Mouse (Mus musculus) midbrain, embryonic 13.5 days (tissue): ENCODE data around the gene Lgi2. TPM values are rescaled to one million over a fixed set of nuclear protein-coding genes. Genes with fewer than 3 reads are reported as not detected.

ENCODE experiments used
- ATAC-seq: fragments of 200-750 bp; cut with Nextera tagmentation; 2 replicates; pipeline ENCODE4 v1.8.0; 2017; ENCODE audit warnings: mild to moderate bottlenecking, moderate TSS enrichment, moderate library complexity
- H3K27ac ChIP-seq: fragments of 300-500 bp; sonication (generic); 2 replicates; pipeline ENCODE4 v1.5.1; 2015; ENCODE audit warnings: inconsistent platforms, mild to moderate bottlenecking, moderate library complexity
- H3K27me3 ChIP-seq: fragments of 300-500 bp; sonication (generic); 2 replicates; pipeline ENCODE4 v1.6.1; 2015; ENCODE audit warnings: mild to moderate bottlenecking, inconsistent platforms
- H3K36me3 ChIP-seq: fragments of 300-500 bp; sonication (generic); 2 replicates; pipeline ENCODE4 v1.6.1; 2015; ENCODE audit warnings: mild to moderate bottlenecking, inconsistent platforms
- H3K4me1 ChIP-seq: fragments of 300-500 bp; sonication (generic); replicated peaks from 2 replicates; pipeline ENCODE4 v1.6.1; 2015; ENCODE audit warnings: inconsistent platforms
- H3K4me2 ChIP-seq: fragments of 300-500 bp; sonication (generic); replicated peaks from 2 replicates; pipeline ENCODE4 v1.6.1; 2015; ENCODE audit warnings: moderate library complexity, mild to moderate bottlenecking, inconsistent platforms
- H3K4me3 ChIP-seq: fragments of 300-500 bp; sonication (generic); replicated peaks from 2 replicates; pipeline ENCODE4 v1.5.1; 2015; ENCODE audit warnings: mild to moderate bottlenecking, inconsistent platforms
- H3K9ac ChIP-seq: fragments of 300-500 bp; sonication (generic); replicated peaks from 2 replicates; pipeline ENCODE4 v1.6.1; 2015; ENCODE audit warnings: mild to moderate bottlenecking, inconsistent platforms
- H3K9me3 ChIP-seq: fragments of 300-500 bp; sonication (generic); 2 replicates; pipeline ENCODE4 v1.6.1; 2016; ENCODE audit warnings: mild to moderate bottlenecking, inconsistent platforms
- WGBS: fragments of 180-500 bp; shearing (Covaris S2); methylation state at CpG from one replicate; pipeline ENCODE4 v1.1.7; 2015; 5-methylcytosine and 5-hydroxymethylcytosine counted together
- polyA plus RNA-seq: library from polyadenylated mRNA; unstranded; fragments of >200 nt; fragmentation: Nextera tagmentation; extraction: Ambion mirVana; gene quantifications from 2 replicates; pipeline ENCODE4 v1.2.1, GENCODE M21; 2015

Lgi2 gene
- polyA plus RNA-seq, 1 experiment from 2014 or later = 1.8 TPM

- peaks cover 9% of the 10 kb centered on the region; the same call in 1 of the 2 replicates for H3K9me3 ChIP-seq
- no peak overlapping the region for H3K4me3 ChIP-seq
- no peak for ATAC-seq
- H3K9ac ChIP-seq = no peak overlapping the region
- no peak overlapping the region for H3K4me2 ChIP-seq
- H3K4me1 ChIP-seq = peaks cover 7% of the 10 kb centered on the region
- no peaks in the 10 kb centered on the region for H3K36me3 ChIP-seq
- WGBS = 20% methylated on average over 6 of the region's 6 CpGs
- H3K27ac ChIP-seq = no peak overlapping the region
- H3K27me3 ChIP-seq = no peaks in the 10 kb centered on the region; the same call in 1 of the 2 replicates
These were observed 4.5 kb upstream of the Lgi2 start for GRCm38 (mm10) chr5:52570746-52571145.

GRCm38 (mm10) chr5:52565214-52565812, 949 bp downstream of the Lgi2 start:
- peaks cover 13% of the 10 kb centered on the region for H3K27me3 ChIP-seq
- no peak overlapping the region for H3K27ac ChIP-seq
- no peaks in the 10 kb centered on the region for H3K36me3 ChIP-seq
- peak overlapping the region; percentile 61 for H3K4me3 ChIP-seq
- H3K9ac ChIP-seq = peak overlapping the region; percentile 73
- WGBS = 2% methylated on average over 17 of the region's 17 CpGs
- H3K9me3 ChIP-seq = no peaks in the 10 kb centered on the region
- peaks cover 15% of the 10 kb centered on the region for H3K4me1 ChIP-seq
- H3K4me2 ChIP-seq = peak overlapping the region; percentile 93
- peak; percentile 73 for ATAC-seq

GRCm38 (mm10) chr5:52564351-52564750, 1.9 kb downstream of the Lgi2 start:
- Histone ChIP-seq H3K36me3 (no peaks in the 10 kb centered on the region), H3K27ac (no peak overlapping the region), H3K4me1 (peaks cover 15% of the 10 kb centered on the region), H3K27me3 (peaks cover 16% of the 10 kb centered on the region), H3K9ac (no peak overlapping the region), H3K9me3 (no peaks in the 10 kb centered on the region), H3K4me2 (no peak overlapping the region), H3K4me3 (no peak overlapping the region)
- WGBS = 36% methylated on average over 3 of the region's 3 CpGs
- no peak for ATAC-seq

GRCm38 (mm10) chr5:52560240-52560639, 6.0 kb downstream of the Lgi2 start:
- H3K4me1 ChIP-seq = peaks cover 3% of the 10 kb centered on the region
- H3K27ac ChIP-seq = no peak overlapping the region
- ATAC-seq = no peak
- no peak overlapping the region for H3K4me2 ChIP-seq
- 88% methylated on average over 8 of the region's 8 CpGs for WGBS
- no peaks in the 10 kb centered on the region for H3K36me3 ChIP-seq
- H3K27me3 ChIP-seq = peaks cover 12% of the 10 kb centered on the region
- H3K9ac ChIP-seq = no peak overlapping the region
- no peaks in the 10 kb centered on the region for H3K9me3 ChIP-seq
- no peak overlapping the region for H3K4me3 ChIP-seq

GRCm38 (mm10) chr5:52555526-52555925, 10.7 kb downstream of the Lgi2 start:
- no peaks in the 10 kb centered on the region for H3K36me3 ChIP-seq
- H3K4me1 ChIP-seq = peaks cover 6% of the 10 kb centered on the region
- no peak overlapping the region for H3K4me3 ChIP-seq
- H3K27ac ChIP-seq = no peak overlapping the region
- no peak overlapping the region for H3K9ac ChIP-seq
- 0 out of 2 replicates have a peak, but pooled peaks cover 3% of the 10 kb centered on the region for H3K27me3 ChIP-seq
- H3K9me3 ChIP-seq = no peaks in the 10 kb centered on the region
- ATAC-seq = no peak
- WGBS = 70% methylated on average over 7 of the region's 7 CpGs
- H3K4me2 ChIP-seq = no peak overlapping the region

- Histone ChIP-seq H3K9me3 (no peaks in the 10 kb centered on the region), H3K36me3 (no peaks in the 10 kb centered on the region), H3K4me1 (peaks cover 6% of the 10 kb centered on the region), H3K4me2 (peak overlapping the region; percentile 32), H3K9ac (no peak overlapping the region), H3K27ac (peak overlapping the region; percentile 67), H3K4me3 (no peak overlapping the region), H3K27me3 (no peaks in the 10 kb centered on the region)
- WGBS = 54% methylated on average over 3 of the region's 3 CpGs
- peak; percentile 60 for ATAC-seq
These were observed 15.0 kb downstream of the Lgi2 start for GRCm38 (mm10) chr5:52551318-52551632.

GRCm38 (mm10) chr5:52550613-52551317, 15.5 kb downstream of the Lgi2 start:
- peak overlapping the region; percentile 67 for H3K27ac ChIP-seq

GRCm38 (mm10) chr5:52546950-52547349, 19.3 kb downstream of the Lgi2 start:
- no peak overlapping the region for H3K4me3 ChIP-seq
- ATAC-seq = no peak
- H3K9ac ChIP-seq = no peak overlapping the region
- H3K4me2 ChIP-seq = no peak overlapping the region
- peaks cover 6% of the 10 kb centered on the region for H3K4me1 ChIP-seq
- no peak overlapping the region for H3K27ac ChIP-seq
- no peaks in the 10 kb centered on the region for H3K27me3 ChIP-seq
- 46% methylated on average over 3 of the region's 3 CpGs for WGBS
- no peaks in the 10 kb centered on the region for H3K9me3 ChIP-seq
- H3K36me3 ChIP-seq = no peaks in the 10 kb centered on the region

More at GRCm38 (mm10) chr5:52550613-52551317, 15.5 kb downstream of the Lgi2 start:
- H3K36me3 ChIP-seq = no peaks in the 10 kb centered on the region
- H3K9ac ChIP-seq = no peak overlapping the region
- peak overlapping the region; percentile 32 for H3K4me2 ChIP-seq
- WGBS = 65% methylated on average over 13 of the region's 13 CpGs
- no peak overlapping the region for H3K4me3 ChIP-seq
- no peaks in the 10 kb centered on the region for H3K9me3 ChIP-seq
- peak; percentile 62 for ATAC-seq
- H3K27me3 ChIP-seq = no peaks in the 10 kb centered on the region
- H3K4me1 ChIP-seq = peaks cover 6% of the 10 kb centered on the region

- H3K9ac ChIP-seq = no peak overlapping the region
- no peaks in the 10 kb centered on the region for H3K9me3 ChIP-seq
- H3K36me3 ChIP-seq = no peaks in the 10 kb centered on the region
- ATAC-seq = no peak
- WGBS = 85% methylated on average over 4 of the region's 4 CpGs
- H3K27me3 ChIP-seq = no peaks in the 10 kb centered on the region
- H3K4me1 ChIP-seq = no peaks in the 10 kb centered on the region
- H3K4me3 ChIP-seq = no peak overlapping the region
- no peak overlapping the region for H3K4me2 ChIP-seq
- no peak overlapping the region for H3K27ac ChIP-seq
These were observed 22.5 kb downstream of the Lgi2 start for GRCm38 (mm10) chr5:52543770-52544169.

GRCm38 (mm10) chr5:52540186-52540585, 26.1 kb downstream of the Lgi2 start:
- Histone ChIP-seq H3K4me3 (no peak overlapping the region), H3K27me3 (no peaks in the 10 kb centered on the region), H3K4me2 (no peak overlapping the region), H3K4me1 (0 out of 2 replicates have a peak, but pooled peaks cover 7% of the 10 kb centered on the region), H3K27ac (no peak overlapping the region), H3K36me3 (no peaks in the 10 kb centered on the region), H3K9ac (no peak overlapping the region), H3K9me3 (no peaks in the 10 kb centered on the region)
- WGBS = 81% methylated on average over 3 of the region's 3 CpGs
- no peak for ATAC-seq

- H3K4me2 ChIP-seq = no peak overlapping the region
- no peak for ATAC-seq
- no peaks in the 10 kb centered on the region for H3K36me3 ChIP-seq
- H3K27ac ChIP-seq = no peak overlapping the region
- H3K4me3 ChIP-seq = no peak overlapping the region
- 0 out of 2 replicates have a peak, but pooled peaks cover 13% of the 10 kb centered on the region for H3K4me1 ChIP-seq
- no peaks in the 10 kb centered on the region for H3K27me3 ChIP-seq
- H3K9ac ChIP-seq = no peak overlapping the region
- H3K9me3 ChIP-seq = no peaks in the 10 kb centered on the region
These were observed 26.8 kb downstream of the Lgi2 start for GRCm38 (mm10) chr5:52539483-52539882.

GRCm38 (mm10) chr5:52537024-52537423, 29.2 kb downstream of the Lgi2 start:
- no peaks in the 10 kb centered on the region for H3K36me3 ChIP-seq
- no peak overlapping the region for H3K27ac ChIP-seq
- no peak overlapping the region for H3K4me3 ChIP-seq
- H3K4me2 ChIP-seq = no peak overlapping the region
- ATAC-seq = no peak
- no peaks in the 10 kb centered on the region for H3K27me3 ChIP-seq
- no peaks in the 10 kb centered on the region for H3K9me3 ChIP-seq
- 0 out of 2 replicates have a peak, but pooled peaks cover 14% of the 10 kb centered on the region for H3K4me1 ChIP-seq
- 83% methylated on average over 7 of the region's 7 CpGs for WGBS
- no peak overlapping the region for H3K9ac ChIP-seq
